Mouse (Mus musculus): ENCODE results near the gene Pde4dip. TPM values are rescaled to one million over a fixed set of nuclear protein-coding genes. Genes with fewer than 3 reads are reported as not detected.

Gene Pde4dip
- polyA plus RNA-seq, 1 experiment, result 17.0 TPM

GRCm38 (mm10) chr3:97847626-97848025, 40.9 kb downstream of the Pde4dip start:
- no peak for DNase-seq (ENCODE audit: low read depth, low spot score)
- WGBS, result 91% methylated on average over 3 of the region's 3 CpGs

GRCm38 (mm10) chr3:97846448-97846847, 42.1 kb downstream of the Pde4dip start:
- no peak for DNase-seq (ENCODE audit: low read depth, low spot score)
- 25% methylated on average over 4 of the region's 4 CpGs for WGBS

GRCm38 (mm10) chr3:97844821-97845201, 43.7 kb downstream of the Pde4dip start:
- WGBS, result 22% methylated on average over 2 of the region's 2 CpGs
- DNase-seq (ENCODE audit: low read depth, low spot score), result no peak

GRCm38 (mm10) chr3:97844163-97844820, 44.2 kb downstream of the Pde4dip start:
- 30% methylated on average over 7 of the region's 7 CpGs for WGBS
- DNase-seq (ENCODE audit: low read depth, low spot score), result no peak

GRCm38 (mm10) chr3:97842641-97843040, 45.9 kb downstream of the Pde4dip start:
- DNase-seq (ENCODE audit: low read depth, low spot score), result no peak
- 75% methylated on average over 2 of the region's 2 CpGs for WGBS

- DNase-seq (ENCODE audit: low read depth, low spot score), result no peak
Observed at GRCm38 (mm10) chr3:97840439-97840838, 48.1 kb downstream of the Pde4dip start.

- WGBS, result 75% methylated on average over 5 of the region's 5 CpGs
- DNase-seq (ENCODE audit: low read depth, low spot score), result no peak
Observed at GRCm38 (mm10) chr3:97835888-97836287, 52.6 kb downstream of the Pde4dip start.

- DNase-seq (ENCODE audit: low read depth, low spot score), result no peak
- 67% methylated on average over 1 of the region's 1 CpGs for WGBS
Observed at GRCm38 (mm10) chr3:97834625-97835024, 53.9 kb downstream of the Pde4dip start.

- WGBS, result 47% methylated on average over 15 of the region's 15 CpGs
- DNase-seq (ENCODE audit: low read depth, low spot score), result no peak
Observed at GRCm38 (mm10) chr3:97831564-97832320, 56.8 kb downstream of the Pde4dip start.

- 84% methylated on average over 2 of the region's 2 CpGs for WGBS
- DNase-seq (ENCODE audit: low read depth, low spot score), result no peak
Observed at GRCm38 (mm10) chr3:97830622-97831021, 57.9 kb downstream of the Pde4dip start.

- 74% methylated on average over 2 of the region's 2 CpGs for WGBS
- DNase-seq (ENCODE audit: low read depth, low spot score), result no peak
Observed at GRCm38 (mm10) chr3:97830122-97830521, 58.4 kb downstream of the Pde4dip start.

GRCm38 (mm10) chr3:97828286-97828685, 60.2 kb downstream of the Pde4dip start:
- 94% methylated on average over 4 of the region's 4 CpGs for WGBS
- no peak for DNase-seq (ENCODE audit: low read depth, low spot score)

- DNase-seq (ENCODE audit: low read depth, low spot score), result no peak
- WGBS, result 24% methylated on average over 3 of the region's 3 CpGs
Observed at GRCm38 (mm10) chr3:97825246-97825645, 63.3 kb downstream of the Pde4dip start.

GRCm38 (mm10) chr3:97824744-97825143, 63.8 kb downstream of the Pde4dip start:
- no peak for DNase-seq (ENCODE audit: low read depth, low spot score)
- 20% methylated on average over 4 of the region's 5 CpGs for WGBS

- no peak for DNase-seq (ENCODE audit: low read depth, low spot score)
- under 1% methylated on average over 29 of the region's 29 CpGs for WGBS
Observed at GRCm38 (mm10) chr3:97824011-97824711, 64.3 kb downstream of the Pde4dip start.

GRCm38 (mm10) chr3:97823438-97823837, 65.1 kb downstream of the Pde4dip start:
- DNase-seq (ENCODE audit: low read depth, low spot score), result no peak
- WGBS, result 63% methylated on average over 6 of the region's 6 CpGs

GRCm38 (mm10) chr3:97819050-97819449, 69.5 kb downstream of the Pde4dip start:
- DNase-seq (ENCODE audit: low read depth, low spot score), result no peak
- WGBS, result 66% methylated on average over 3 of the region's 3 CpGs

- DNase-seq (ENCODE audit: low read depth, low spot score), result peak; percentile 42
Observed at GRCm38 (mm10) chr3:97818383-97818982, 70.0 kb downstream of the Pde4dip start.

GRCm38 (mm10) chr3:97811651-97812399, 76.7 kb downstream of the Pde4dip start:
- WGBS, result 41% methylated on average over 7 of the region's 7 CpGs
- no peak for DNase-seq (ENCODE audit: low read depth, low spot score)

More at GRCm38 (mm10) chr3:97818383-97818982, 70.0 kb downstream of the Pde4dip start:
- 27% methylated on average over 1 of the region's 1 CpGs for WGBS
